In the genomic region with DNA sequence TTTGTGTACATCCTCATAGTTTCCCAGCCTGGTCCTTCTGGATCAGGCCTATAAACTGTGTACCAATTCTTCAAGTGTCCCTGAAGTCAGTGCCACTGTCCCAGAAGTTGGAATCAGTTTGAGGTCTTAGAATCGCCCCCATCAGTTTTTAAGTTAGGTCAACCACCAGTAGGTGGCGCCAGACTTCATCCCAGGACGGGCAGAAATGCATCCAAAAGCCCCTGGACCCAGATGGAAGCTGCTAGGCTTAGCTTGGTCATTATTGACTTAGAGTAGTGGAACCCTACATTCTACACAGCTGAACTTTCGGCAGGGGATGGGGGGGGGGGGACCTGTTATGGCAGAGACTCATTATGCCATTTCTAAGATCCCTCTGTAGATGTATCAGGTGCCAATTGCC, we compare ENCODE assay signal across 8 mouse cellular contexts.
DNase-seq lines count a peak whose midpoint lies in the region; ATAC-seq lines count a peak whose summit lies in the region.

No protein-coding gene starts in this region.

- no peaks in the 10 kb centered on the region for H3K27me3 ChIP-seq in forebrain, embryonic 11.5 days (ENCODE audit: control insufficient read depth, insufficient read depth, low read length)
- H3K27me3 ChIP-seq in forebrain, embryonic 13.5 days, result no peaks in the 10 kb centered on the region
- no peaks in the 10 kb centered on the region for H3K27me3 ChIP-seq in midbrain, embryonic 10.5 days (ENCODE audit: low read depth, poor library complexity, severe bottlenecking)
- H3K27me3 ChIP-seq in midbrain, embryonic 13.5 days, result no peaks in the 10 kb centered on the region
- no peaks in the 10 kb centered on the region for H3K27me3 ChIP-seq in splenic B cell, adult 2 months (ENCODE audit: control insufficient read depth, insufficient read depth, low read length, poor library complexity, severe bottlenecking)

- H3K9me3 ChIP-seq in forebrain, embryonic 11.5 days (ENCODE audit: control insufficient read depth, low read length), result no peaks in the 10 kb centered on the region
- H3K9me3 ChIP-seq in forebrain, embryonic 13.5 days (replicated peaks), result no peaks in the 10 kb centered on the region
- 0 out of 2 replicates have a peak, but pooled peaks cover 3% of the 10 kb centered on the region for H3K9me3 ChIP-seq in midbrain, embryonic 10.5 days (replicated peaks)
- H3K9me3 ChIP-seq in midbrain, embryonic 13.5 days, result no peaks in the 10 kb centered on the region

- no peak for ATAC-seq in forebrain, embryonic 11.5 days (replicated peaks; ENCODE audit: low FRiP score)
- no peak for ATAC-seq in forebrain, embryonic 13.5 days
- ATAC-seq in midbrain, embryonic 13.5 days, result no peak

- no peak overlapping the region for H3K4me3 ChIP-seq in forebrain, embryonic 11.5 days (ENCODE audit: low read depth, low read length)
- no peak overlapping the region for H3K4me3 ChIP-seq in forebrain, embryonic 13.5 days
- H3K4me3 ChIP-seq in midbrain, embryonic 10.5 days, result no peak overlapping the region
- H3K4me3 ChIP-seq in midbrain, embryonic 13.5 days (replicated peaks), result no peak overlapping the region

- no peak overlapping the region for H3K9ac ChIP-seq in forebrain, embryonic 11.5 days (ENCODE audit: low read length)
- H3K9ac ChIP-seq in forebrain, embryonic 13.5 days, result no peak overlapping the region
- no peak overlapping the region for H3K9ac ChIP-seq in midbrain, embryonic 13.5 days (replicated peaks)

- no peak overlapping the region for H3K27ac ChIP-seq in forebrain, embryonic 11.5 days (ENCODE audit: low read depth, low read length)
- no peak overlapping the region for H3K27ac ChIP-seq in forebrain, embryonic 13.5 days
- no peak overlapping the region for H3K27ac ChIP-seq in midbrain, embryonic 10.5 days (replicated peaks)
- no peak overlapping the region for H3K27ac ChIP-seq in midbrain, embryonic 13.5 days

- H3K4me2 ChIP-seq in forebrain, embryonic 11.5 days (ENCODE audit: low read depth, low read length, severe bottlenecking), result no peak overlapping the region
- no peak overlapping the region for H3K4me2 ChIP-seq in forebrain, embryonic 13.5 days
- H3K4me2 ChIP-seq in midbrain, embryonic 13.5 days (replicated peaks), result no peak overlapping the region

- H3K36me3 ChIP-seq in forebrain, embryonic 11.5 days (ENCODE audit: control insufficient read depth, insufficient read depth, low read length), result no peaks in the 10 kb centered on the region; the same call in 1 of the 2 replicates
- no peaks in the 10 kb centered on the region for H3K36me3 ChIP-seq in forebrain, embryonic 13.5 days (ENCODE audit: poor library complexity, severe bottlenecking)
- H3K36me3 ChIP-seq in midbrain, embryonic 10.5 days, result no peaks in the 10 kb centered on the region
- H3K36me3 ChIP-seq in midbrain, embryonic 13.5 days, result no peaks in the 10 kb centered on the region
- H3K36me3 ChIP-seq in splenic B cell, adult 2 months (ENCODE audit: control insufficient read depth, insufficient read depth, low read length, poor library complexity, severe bottlenecking), result no peaks in the 10 kb centered on the region

- no peaks in the 10 kb centered on the region for H3K4me1 ChIP-seq in forebrain, embryonic 11.5 days (replicated peaks; ENCODE audit: control insufficient read depth, insufficient read depth, low read length)
- no peaks in the 10 kb centered on the region for H3K4me1 ChIP-seq in forebrain, embryonic 13.5 days
- no peaks in the 10 kb centered on the region for H3K4me1 ChIP-seq in midbrain, embryonic 10.5 days
- H3K4me1 ChIP-seq in midbrain, embryonic 13.5 days (replicated peaks), result no peaks in the 10 kb centered on the region

- DNase-seq in forebrain, embryonic 11.5 days (ENCODE audit: low spot score), result peak; percentile 73
- peak; percentile 55 for DNase-seq in midbrain, embryonic 10.5 days (ENCODE audit: low spot score)
- DNase-seq in adipocyte (ENCODE audit: low spot score), result peak; percentile 14
- DNase-seq in hindlimb bud, embryonic 11.5 days (ENCODE audit: extremely low spot score, low read depth, low spot score), result peak; percentile 14
- peak; percentile 49 for DNase-seq in splenic B cell, adult 2 months (ENCODE audit: low read depth, low spot score)
- DNase-seq in frontal cortex, postnatal 10 days (ENCODE audit: low spot score in 2 of 2), result no peak

- 40% methylated on average over 4 of the region's 4 CpGs for WGBS in forebrain, embryonic 11.5 days
- 35% methylated on average over 4 of the region's 4 CpGs for WGBS in forebrain, embryonic 13.5 days
- WGBS in midbrain, embryonic 10.5 days, result 42% methylated on average over 4 of the region's 4 CpGs
- WGBS in midbrain, embryonic 13.5 days, result 38% methylated on average over 4 of the region's 4 CpGs

Comparison
In these comparisons a context has a peak if more than half of its experiments do, and no peak if none do; other contexts are left out.
1. DNase-seq: peak in forebrain, embryonic 11.5 days (single experiment), midbrain, embryonic 10.5 days (single experiment), adipocyte (single experiment), hindlimb bud, embryonic 11.5 days (single experiment) and splenic B cell, adult 2 months (single experiment); none in frontal cortex, postnatal 10 days (0 of 2).